Mouse (Mus musculus) MN1 (cell line): ENCODE measurements around the gene Tspoap1.

Experiments
- DNase-seq: peaks from one replicate; pipeline ENCODE4 v3.0.0-alpha.2; 2016; ENCODE audit warnings: low spot score

Tspoap1 gene

DNA sequence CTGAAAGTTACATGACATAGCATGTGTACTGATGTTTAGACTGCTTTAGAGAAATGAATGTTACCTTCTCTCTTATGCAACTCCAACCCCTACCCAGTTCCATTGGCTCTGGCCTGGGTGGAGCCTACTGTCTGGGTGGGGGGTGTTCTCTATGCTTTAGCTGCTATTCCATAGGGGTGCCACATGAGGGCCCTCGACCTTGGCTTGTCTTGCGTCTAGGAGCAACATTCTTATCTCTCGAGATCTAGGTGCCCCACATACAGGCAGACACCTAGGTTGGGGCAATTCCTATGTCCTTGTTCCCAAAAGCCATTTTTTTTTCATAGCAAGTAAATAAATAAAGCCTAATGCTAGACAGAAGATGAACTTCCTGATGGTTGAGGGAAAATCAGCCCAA lies 734 bp upstream of the Tspoap1 start:
- DNase-seq, result no peak

DNA sequence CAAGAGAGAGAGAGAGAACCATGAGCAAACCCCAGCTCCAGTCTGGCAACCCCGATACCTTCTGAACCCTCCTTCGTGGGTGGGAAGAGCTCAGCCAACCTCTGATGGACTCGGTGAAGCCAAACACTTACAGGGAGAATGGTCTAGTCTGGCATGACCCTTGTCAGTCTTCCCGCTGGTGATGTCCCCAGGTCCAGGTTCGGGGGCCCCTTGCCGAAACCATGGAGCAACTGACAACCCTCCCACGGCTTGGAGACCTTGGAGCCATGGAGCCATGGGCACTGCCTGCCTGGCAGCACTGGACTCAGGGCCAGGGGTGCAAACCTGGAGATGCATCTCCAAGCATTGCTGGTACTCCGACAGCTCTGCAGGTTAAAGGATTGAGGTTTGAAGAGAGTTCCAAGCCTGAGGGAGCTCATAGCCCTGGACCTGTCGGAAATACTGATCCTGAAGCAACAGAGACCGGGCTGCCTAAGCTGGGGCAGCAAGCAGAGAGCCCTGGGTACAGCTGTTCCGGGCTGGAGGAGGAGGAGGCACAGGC lies 910 bp downstream of the Tspoap1 start:
- no peak for DNase-seq

DNA sequence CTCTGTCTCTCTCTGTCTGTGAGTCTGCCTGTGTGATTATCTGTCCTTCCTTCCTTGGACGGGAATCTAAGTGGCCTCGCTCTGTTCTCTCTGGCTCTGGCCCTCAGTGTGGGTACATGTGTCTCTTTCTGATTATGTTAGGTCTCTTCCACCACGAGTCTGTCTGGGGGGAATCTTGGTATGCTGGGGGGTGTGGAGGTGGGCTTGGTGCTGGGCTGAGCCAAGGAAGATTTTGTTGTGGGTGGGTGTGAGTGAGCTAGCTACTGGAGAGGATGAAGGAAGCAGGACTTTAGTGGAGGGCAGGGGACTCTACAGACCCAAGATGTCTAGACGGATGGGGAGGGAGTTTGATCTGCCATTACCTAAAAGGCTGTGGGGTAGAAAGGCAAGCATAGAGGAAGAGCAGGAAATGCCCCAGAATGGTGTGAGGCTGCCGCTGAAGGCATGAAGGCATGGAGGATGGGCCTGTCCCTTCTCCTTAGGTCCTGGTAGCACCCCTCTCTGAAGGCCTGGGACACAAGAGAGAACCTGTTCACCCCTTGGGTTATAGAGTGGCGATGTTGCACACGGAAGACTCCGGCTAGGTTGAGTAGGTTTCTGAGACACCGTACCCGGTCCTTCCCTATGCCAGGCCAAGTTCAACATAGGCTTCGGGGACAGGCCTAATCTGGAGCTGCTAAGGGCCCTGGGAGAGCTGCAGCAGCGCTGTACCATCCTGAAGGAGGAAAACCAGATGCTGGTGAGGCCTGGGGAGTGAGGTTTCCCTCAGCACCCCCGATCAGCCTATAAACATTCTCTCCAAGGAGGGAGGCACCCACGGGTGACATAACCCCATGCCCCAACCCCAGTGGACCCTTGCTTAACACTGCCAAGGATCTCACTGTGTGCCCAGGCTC lies 1.7 kb downstream of the Tspoap1 start:
- no peak for DNase-seq

DNA sequence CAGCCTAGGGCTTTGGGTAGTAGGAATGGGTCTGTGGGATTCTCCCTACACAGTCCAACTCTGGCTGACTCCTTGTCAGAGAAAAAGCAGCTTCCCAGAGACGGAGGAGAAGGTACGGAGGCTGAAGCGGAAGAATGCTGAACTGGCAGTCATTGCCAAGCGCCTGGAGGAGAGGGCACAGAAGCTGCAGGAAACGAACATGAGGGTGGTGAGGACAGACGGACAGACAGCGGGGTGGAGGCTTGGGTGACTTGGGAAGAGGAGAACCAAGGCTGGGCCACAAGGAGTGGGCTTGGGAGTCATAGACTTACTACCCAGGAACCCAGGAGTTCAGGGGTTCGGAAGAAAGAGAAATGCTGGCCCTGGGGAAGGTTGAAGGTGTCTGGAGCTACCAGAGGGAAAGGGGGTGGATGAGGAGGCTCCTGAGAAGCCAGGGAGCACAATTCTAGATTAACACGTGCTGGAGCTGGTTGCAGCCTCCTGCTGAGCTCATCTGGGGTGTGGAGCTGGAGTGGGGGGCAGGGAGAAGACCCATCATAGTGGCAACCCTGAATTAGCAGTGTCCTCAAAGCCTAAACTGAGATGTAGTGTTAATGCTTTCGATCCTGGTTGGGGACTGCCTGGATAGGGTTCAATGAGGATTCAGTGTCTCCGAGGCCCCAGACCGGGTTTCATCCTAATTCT lies 2.5 kb downstream of the Tspoap1 start:
- no peak for DNase-seq

DNA sequence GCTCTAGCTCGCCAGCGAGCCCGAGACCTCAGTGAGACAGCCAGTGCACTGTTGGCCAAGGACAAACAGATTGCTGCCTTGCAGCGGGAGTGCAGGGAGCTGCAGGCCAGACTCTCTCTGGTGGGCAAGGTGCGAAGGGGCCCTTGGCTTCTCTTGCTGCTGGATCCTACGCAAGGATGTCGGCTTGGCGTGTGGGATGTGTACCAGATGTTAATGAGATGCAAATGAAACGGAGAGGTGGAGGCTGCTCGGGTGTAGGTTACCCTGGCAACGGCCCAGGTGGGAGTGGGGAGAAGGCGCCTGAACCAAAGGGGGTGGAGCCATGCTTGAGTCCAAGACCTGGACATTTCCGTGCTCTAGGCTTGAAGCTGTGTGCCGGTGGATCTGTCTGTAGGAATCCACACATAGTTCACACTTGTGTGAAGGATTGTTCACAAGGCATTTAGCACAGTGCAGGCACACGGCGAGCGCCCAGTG lies 3.2 kb downstream of the Tspoap1 start:
- peak; percentile 43 for DNase-seq

DNA sequence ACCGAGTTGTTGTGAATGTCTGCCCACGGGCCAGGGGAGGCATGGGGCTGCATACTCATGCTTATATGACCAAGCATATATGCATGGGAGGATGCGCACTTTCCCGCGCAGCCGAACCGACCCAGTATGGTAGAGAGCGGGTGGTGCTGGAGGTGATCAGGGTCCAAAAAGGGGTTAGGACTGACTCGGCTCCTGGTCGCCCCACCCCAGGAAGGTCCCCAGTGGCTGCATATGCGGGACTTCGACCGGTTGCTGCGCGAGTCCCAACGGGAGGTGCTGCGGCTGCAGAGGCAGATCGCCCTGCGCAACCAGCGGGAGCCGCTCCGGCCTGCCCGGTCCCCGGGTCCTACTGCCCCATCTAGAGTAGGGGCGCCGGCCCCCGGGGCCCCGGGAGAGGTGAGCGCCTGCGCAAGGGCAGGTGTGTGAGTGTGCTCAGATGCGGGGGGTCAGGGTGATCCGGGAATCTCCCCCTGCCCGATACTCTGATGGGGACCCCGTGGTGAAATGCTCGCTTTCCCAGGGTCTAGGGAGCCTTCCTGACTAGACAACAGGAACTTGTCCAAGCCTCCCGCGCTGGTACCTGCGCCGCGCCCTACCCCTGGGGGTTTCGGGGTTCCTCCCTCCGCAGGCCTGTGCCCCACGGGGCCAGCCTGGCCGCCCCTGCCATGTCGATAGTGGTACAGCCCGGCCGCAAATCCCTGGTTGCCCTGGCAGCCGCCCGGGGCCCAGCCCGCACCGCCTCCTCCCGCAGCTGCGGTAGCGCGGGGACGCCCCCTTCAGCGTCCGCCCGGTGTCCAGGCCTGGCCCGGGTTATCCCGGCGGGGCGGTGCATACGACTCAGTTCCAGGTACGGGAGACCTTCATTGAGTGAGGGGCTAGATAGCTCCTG lies 3.9 kb downstream of the Tspoap1 start:
- no peak for DNase-seq

DNA sequence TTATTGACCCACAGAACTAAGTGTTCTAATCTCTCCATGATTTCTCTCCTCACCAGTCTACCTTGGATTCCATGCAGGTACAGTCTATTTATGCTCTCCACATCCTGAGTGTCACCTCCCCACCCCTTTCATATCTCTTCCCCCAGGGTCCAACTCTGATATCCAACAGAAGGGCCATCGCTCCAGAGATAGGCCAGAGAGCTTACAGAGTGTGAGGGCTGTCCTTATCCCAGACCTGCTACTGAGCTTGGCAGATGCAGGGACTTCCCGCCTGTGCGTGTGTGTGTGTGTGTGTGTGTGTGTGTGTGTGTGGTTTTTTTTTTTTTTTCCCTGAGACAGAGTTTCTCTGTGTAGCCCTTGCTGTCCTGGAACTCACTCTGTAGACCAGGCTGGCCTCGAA lies 8.4 kb downstream of the Tspoap1 start:
- no peak for DNase-seq

DNA sequence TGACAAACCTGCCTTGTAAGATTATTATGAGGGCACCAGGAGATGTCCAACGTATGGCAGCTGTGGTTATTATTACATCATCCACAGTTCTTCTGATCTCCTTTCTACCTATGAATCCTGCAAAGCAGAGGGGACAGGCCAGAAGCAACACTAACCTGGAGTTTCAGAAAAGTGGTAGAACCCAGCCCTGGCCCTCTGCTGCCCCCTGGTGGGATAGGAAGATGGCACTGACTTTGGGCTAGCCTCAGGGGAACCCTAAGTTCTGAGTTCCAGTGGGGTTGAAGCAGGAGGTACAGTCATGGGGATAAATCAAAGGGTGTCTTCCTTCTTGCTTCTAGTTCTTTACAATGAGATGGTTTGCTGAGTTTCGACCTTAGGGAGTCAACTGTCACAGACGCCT lies 10.6 kb downstream of the Tspoap1 start:
- DNase-seq, result peak; percentile 47

DNA sequence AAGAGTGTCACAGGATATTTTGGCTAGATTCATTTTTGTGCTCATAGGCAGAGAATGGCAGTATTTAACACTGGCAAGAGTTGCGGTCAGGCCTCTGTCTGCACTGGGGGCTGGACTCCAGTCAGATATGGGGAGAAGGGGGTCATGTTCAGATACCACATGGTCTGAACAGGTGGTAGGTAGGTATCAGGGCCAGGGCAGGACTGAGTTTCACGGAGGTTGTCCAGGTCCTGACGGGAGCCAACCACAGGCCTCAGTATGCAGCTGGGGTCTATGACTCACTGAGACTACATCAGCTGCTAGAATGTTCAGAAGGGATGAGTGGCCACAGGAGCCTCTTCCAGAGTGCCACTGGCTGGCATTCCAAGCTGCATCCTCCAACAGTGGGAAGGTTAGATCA lies 12.0 kb downstream of the Tspoap1 start:
- DNase-seq, result no peak

DNA sequence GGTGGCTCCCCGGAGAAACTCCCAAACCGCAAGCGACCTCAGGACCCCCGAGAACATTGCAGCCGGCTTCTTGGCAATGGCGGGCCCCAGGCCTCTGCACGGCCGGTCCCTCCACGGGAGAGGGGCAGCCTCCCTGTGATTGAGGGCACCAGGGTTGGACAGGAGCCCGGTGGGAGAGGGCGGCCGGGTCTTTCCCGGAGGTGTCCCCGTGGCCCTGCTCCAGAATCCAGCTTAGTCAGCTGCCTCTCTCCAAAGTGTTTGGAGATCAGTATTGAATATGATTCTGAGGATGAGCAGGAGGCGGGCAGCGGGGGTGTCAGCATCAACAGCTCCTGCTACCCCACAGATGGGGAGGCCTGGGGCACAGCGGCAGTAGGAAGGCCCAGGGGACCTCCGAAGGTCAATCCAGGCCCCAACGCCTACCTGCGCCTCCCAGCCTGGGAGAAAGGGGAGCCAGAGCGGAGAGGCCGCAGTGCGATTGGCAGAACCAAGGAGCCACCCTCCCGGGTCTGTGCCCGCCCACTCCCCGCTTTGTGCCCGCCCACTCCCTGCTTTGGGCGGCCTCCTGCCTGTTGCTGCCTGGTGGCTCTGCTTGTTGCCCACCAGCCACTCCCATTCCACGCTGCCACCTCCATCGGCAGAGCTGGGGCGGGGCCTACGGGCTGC lies 17.9 kb downstream of the Tspoap1 start:
- peak; percentile 47 for DNase-seq

DNA sequence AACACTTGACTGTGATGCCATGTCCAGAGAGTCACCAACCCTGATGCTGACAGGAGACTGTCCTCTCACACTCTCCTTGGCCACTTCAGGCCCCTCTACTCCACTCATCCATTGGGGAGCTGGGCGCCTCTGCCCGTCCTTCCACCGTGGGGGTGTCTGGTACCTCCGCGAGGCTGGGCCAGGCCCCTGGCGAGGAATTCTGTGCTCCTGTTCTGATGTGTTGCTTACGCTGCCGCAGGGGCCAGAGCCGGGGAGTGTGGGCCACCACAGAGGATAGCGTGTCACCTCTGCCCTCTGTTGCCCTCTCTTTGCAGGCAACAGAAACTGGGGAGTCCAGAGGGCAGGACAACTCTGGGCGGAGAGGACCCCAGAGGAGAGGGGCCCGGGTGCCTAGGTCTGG lies 18.6 kb downstream of the Tspoap1 start:
- DNase-seq, result no peak

DNA sequence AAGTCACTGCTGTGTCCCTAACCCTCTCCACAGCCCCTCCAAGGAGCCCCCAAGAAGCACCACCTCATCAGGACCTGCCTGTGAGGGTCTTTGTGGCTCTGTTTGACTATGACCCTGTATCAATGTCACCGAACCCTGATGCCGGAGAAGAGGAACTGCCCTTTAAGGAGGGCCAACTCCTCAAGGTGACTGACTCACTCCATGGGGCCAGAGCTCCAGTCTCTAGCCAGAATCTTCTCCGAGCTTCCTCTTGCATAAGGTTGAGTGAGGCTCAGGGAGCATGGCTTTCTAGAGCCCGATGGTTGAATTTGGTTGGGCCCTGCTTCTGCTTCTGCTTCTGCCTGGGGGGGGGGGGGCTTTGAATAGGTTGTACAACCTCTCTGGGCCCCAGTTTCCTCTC lies 19.1 kb downstream of the Tspoap1 start:
- DNase-seq, result no peak

DNA sequence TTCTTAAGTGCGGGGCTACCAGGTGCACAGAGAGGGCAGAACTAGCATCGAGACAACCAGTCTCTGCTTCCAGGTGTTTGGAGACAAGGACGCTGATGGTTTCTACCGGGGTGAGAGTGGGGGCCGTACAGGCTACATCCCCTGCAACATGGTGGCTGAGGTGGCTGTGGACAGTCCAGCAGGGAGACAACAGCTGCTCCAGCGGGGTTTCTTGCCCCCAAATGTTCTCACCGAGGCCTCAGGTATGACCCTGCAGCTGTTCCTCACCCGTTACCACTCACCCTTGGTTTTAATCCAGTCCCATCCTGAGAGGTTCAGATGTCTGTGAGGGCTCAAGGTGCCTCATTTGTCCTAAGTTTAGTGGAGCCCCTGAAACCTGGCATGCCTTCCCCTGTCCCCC lies 19.8 kb downstream of the Tspoap1 start:
- no peak for DNase-seq

DNA sequence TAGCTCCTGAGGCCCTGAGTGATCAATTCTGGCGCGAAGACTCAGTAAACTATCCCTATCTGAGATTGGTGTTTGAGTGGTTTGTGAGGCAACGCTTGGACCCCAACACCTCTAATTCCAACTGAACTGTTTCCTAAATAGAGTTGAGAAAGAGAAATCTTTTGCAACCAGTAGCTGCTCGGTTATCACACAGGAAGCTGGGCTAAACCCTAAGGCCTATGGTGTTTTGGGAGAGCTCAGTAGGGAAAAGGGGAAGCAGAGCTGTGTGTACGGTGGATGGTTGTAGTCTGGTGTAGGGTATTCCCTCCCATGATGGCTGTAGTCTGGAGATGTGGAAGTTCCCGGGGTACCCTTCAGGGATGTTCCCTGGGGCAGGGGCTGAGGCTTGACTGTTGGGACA lies 29.7 kb downstream of the Tspoap1 start:
- DNase-seq, result no peak

DNA sequence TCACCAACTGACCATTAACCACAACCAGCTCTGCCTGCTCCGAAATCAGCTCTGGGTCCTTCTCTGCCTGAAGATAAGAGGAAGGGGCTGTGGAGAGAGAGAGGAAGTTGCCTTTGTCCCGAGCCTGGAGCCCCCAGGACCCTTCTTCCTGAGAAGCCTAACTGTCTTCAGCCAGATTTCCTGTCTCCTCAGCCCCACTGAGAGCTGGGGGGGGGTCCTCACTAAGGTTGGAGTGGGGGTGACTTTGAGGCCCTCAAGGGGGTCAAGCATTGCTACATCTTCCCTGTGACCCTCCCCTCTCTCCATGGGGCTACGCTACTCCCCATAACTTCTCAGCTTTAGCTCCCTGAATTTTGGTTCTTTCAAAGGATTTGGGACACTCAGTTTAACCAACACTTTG lies 33.1 kb downstream of the Tspoap1 start, which contains the start of gene Mpo:
Mpo (plus strand) TSS at position 122 of the 400 bp plus-strand sequence.
- DNase-seq, result no peak

DNA sequence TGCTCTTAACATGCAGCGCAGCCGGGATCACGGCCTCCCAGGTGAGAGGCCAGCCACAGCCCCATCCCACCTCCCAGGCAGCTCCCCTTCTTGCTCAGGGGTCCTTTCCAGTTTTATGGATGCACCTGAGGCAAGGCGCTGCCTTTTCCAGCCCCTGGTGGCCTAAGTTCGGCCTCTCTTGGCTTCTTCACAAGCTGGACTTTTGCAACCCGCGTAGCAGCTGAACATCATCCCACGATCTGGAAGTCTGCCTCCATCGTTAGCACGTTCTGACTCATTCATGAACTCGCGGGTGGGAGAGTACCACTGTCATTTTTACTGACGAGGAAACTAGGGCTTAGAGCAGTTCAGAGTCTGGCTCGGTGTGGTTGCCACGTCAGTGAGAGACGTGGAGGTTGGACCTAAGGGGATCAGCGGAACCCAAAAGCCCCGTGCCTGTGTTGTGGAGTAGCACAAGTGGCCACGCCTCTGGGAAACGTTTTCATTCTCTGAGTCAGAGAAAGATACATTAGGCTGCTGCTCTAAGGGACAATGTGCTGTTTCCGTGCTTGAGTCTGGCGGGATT lies 41.5 kb downstream of the Tspoap1 start:
- DNase-seq, result no peak

DNA sequence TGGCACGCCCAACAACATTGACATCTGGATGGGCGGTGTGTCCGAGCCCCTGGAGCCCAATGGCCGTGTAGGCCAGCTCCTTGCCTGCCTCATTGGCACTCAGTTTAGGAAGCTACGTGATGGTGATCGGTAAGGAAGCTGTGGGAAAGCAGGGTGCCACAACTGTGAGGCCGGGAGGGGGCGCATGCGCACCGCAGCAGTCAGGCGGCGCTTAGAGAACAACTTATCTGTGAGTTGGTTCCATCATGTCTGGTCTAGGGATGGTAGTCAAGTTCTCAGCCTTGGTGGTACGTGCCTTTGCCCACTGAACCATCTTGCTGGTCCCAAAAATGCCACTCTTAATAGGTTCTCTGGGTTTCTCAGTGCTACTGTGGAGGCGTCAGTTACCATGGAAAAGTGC lies 42.3 kb downstream of the Tspoap1 start:
- no peak for DNase-seq

DNA sequence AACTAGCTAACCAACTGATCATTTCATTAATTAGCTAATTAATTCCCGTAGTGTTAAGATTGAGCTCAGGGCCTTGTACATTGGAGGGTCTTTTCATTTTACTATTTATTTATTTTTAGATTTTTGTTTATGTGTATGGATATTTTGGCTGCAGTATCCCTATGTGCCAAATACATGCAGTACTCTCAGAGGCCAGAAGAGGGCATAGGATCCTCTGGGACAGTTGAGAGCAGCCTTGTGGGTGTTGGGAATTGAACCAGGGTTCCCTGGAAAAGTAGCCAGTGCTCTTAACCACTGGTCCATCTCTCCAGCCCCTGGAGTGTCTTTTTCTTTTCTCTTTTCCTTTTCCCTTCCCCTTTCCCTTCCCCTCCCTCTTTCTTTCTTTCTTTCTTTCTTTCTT lies 45.1 kb downstream of the Tspoap1 start:
- DNase-seq, result no peak

DNA sequence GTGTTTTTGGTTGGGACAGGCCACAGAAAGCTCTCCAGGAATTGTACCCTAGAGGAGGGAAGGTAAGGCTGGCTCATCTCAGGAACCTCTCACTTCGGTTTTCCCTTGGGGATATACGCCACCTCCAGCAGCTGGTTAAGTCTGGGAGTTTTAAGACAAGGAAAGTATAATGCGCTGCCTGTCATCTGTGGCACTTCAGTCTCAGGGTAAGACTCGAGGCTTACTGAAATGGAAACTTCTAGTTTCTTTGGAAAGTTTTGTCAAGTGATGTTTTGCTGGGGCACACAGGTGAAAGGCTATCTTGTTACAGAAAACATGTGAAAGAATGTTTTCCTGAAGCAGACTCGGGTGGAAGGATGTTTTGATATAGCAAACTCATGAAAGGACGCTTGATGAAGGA lies 47.1 kb downstream of the Tspoap1 start:
- no peak for DNase-seq

DNA sequence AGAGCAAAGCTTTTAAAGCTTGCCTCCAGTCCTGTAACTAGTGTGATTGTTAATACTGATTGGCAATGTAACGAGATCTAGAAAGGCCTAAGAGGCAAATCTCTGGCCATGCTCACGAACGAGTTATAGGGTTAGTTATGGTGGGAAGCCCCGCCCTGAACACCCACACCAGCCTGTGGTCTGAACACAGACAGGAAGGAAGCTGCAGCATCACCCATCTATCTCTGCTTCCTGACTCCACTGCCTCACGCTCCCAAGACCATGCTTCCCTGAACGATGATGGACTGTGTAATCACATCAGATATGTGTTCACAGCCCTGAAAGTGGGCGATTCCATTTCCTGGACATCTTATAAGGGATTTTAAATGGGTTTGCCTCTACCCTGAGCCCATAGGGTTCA lies 47.9 kb downstream of the Tspoap1 start:
- no peak for DNase-seq

DNA sequence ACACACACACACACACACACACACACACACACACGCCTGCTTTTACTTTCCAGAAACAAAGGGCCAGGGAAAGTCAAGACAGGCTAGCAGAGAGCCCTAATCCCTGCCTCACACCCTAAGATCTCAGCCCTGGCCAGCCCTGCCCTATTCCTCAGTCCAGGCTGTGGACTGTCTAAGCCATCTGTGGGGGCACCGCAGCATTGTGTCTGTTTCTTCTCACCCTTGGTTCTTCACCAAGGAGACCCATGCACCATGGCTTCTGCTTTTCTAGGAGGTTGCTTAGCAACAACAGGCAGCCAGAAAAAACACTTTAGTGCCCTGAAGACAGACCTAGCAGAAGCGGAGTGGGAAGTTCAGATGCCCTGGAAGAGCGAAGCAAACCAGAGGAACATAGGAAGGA lies 51.1 kb downstream of the Tspoap1 start:
- DNase-seq, result peak; percentile 50
